Mouse (Mus musculus) hindbrain, embryonic 13.5 days (tissue): ENCODE data around the gene Nfia. TPM values are rescaled to one million over a fixed set of nuclear protein-coding genes. Genes with fewer than 3 reads are reported as not detected.

ENCODE experiments used
- ATAC-seq: fragments of 200-750 bp; cut with Nextera tagmentation; 2 replicates; pipeline ENCODE4 v1.8.0; 2017; ENCODE audit warnings: moderate TSS enrichment; ENCODE audit not compliant: low FRiP score
- H3K27ac ChIP-seq: fragments of 300-500 bp; sonication (generic); 2 replicates; pipeline ENCODE4 v1.5.1; 2015; ENCODE audit warnings: inconsistent platforms, mild to moderate bottlenecking, moderate library complexity
- H3K27me3 ChIP-seq: fragments of 300-500 bp; sonication (generic); 2 replicates; pipeline ENCODE4 v1.6.1; 2015; ENCODE audit warnings: mild to moderate bottlenecking, inconsistent platforms
- H3K36me3 ChIP-seq: fragments of 300-500 bp; sonication (generic); 2 replicates; pipeline ENCODE4 v1.6.1; 2015; ENCODE audit warnings: mild to moderate bottlenecking, inconsistent platforms
- H3K4me1 ChIP-seq: fragments of 300-500 bp; sonication (generic); replicated peaks from 2 replicates; pipeline ENCODE4 v1.6.1; 2015; ENCODE audit warnings: inconsistent platforms
- H3K4me2 ChIP-seq: fragments of 300-500 bp; sonication (generic); 2 replicates; pipeline ENCODE4 v1.6.1; 2015; ENCODE audit warnings: inconsistent platforms, mild to moderate bottlenecking, moderate library complexity
- H3K4me3 ChIP-seq: fragments of 300-500 bp; sonication (generic); 2 replicates; pipeline ENCODE4 v1.5.1; 2015; ENCODE audit warnings: mild to moderate bottlenecking, inconsistent platforms
- H3K9ac ChIP-seq: fragments of 300-500 bp; sonication (generic); 2 replicates; pipeline ENCODE4 v1.6.1; 2015; ENCODE audit warnings: mild to moderate bottlenecking, inconsistent platforms
- H3K9me3 ChIP-seq: fragments of 300-500 bp; sonication (generic); 2 replicates; pipeline ENCODE4 v1.6.1; 2016; ENCODE audit warnings: inconsistent platforms
- WGBS: fragments of 180-500 bp; shearing (Covaris S2); methylation state at CpG from one replicate; pipeline ENCODE4 v1.1.7; 2015; 5-methylcytosine and 5-hydroxymethylcytosine counted together
- polyA plus RNA-seq: library from polyadenylated mRNA; unstranded; fragments of >200 nt; fragmentation: Nextera tagmentation; extraction: Ambion mirVana; gene quantifications from 2 replicates; pipeline ENCODE4 v1.2.1, GENCODE M21; 2015

The Nfia gene
- polyA plus RNA-seq, 1 experiment from 2014 or later = 53.2 TPM

DNA sequence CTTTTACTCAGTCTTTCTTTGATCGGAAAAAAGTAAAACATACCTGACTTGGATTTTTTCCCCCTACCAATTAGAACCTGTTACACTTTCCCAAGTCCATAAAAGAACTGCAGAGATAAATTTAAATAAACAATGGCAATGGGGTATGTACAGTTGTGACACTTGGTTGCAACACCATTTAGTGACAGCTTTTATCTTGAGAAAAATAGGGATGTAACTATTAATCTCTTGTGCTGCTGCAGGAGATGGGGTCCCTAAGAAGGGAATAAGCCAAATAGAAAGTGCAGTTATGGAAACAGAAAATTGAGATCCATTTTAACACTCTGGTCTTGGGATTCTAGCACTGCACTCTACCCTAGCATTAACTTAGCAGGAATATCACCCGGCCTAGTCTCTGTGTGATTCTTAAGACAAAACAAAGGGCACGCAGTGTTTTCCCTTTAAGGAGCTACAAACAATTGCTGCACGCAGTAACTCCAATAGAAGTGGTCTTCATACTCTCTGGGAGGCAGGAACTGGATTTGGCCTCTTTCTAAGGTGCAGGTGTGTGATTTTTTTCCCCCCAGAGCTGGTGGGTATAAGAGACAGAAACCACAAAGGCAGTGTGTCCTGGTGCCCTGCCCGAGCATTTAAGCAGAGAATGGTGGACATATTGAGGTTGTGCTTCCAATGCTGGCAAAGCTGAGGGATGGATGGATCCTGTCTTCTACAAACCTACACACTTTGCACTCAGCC is 20.1 kb upstream of the Nfia start:
- Histone ChIP-seq H3K4me2 (peak overlapping the region; percentile 71), H3K27ac (no peak overlapping the region), H3K4me3 (peak overlapping the region; percentile 38), H3K27me3 (peaks cover 63% of the 10 kb centered on the region), H3K4me1 (peaks cover 32% of the 10 kb centered on the region), H3K9me3 (no peaks in the 10 kb centered on the region), H3K9ac (peak overlapping the region; percentile 68), H3K36me3 (no peaks in the 10 kb centered on the region)
- no peak for ATAC-seq
- 20% methylated on average over 5 of the region's 5 CpGs for WGBS

DNA sequence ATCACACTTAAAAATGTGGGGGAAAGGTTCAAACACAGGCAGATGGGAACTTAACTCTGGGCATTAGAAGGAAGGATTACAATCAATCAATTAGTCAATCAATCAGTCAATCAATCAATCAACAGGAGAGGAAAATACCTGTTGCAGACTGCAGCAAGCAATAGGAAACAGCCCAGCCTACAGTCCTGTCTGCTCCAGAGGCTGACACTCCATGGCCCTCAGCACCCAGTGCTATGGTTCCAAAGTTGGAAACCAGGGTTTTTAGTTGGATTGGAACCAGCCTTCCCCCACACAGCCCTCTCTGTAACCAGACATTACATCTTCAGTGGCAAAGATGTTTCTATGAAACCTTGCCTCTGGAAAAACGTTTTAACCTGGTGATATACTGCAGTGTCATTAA is 19.0 kb upstream of the Nfia start:
- Histone ChIP-seq H3K4me3 (no peak overlapping the region), H3K27me3 (peaks cover 64% of the 10 kb centered on the region), H3K27ac (no peak overlapping the region), H3K4me1 (peaks cover 39% of the 10 kb centered on the region), H3K9me3 (no peaks in the 10 kb centered on the region), H3K9ac (no peak overlapping the region), H3K4me2 (no peak overlapping the region), H3K36me3 (no peaks in the 10 kb centered on the region)
- ATAC-seq = no peak
- WGBS = 11% methylated on average over 1 of the region's 1 CpGs

DNA sequence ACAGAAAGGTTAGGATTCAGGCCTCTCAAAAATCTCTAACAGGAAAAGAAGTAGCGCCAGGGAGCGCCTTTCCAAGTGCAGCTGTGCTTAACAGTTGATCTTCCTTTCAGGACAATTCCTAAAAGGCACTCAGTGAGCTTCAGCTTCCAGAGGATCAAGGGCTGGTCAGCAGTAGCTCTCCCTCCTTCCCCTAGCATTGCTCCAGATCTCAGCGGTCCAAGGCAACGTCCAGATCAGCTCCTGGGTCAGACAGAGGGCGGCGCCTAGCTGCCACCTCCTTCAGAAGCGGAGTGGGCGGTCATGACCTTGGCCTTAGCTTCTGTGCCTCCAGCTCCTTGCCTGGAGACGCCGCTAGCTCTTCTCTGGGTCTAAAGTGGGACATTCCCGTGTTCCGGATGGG is 18.3 kb upstream of the Nfia start:
- ATAC-seq = no peak
- Histone ChIP-seq H3K9ac (peak overlapping the region; percentile 53; the same call in 1 of the 2 replicates), H3K9me3 (no peaks in the 10 kb centered on the region), H3K4me1 (peaks cover 44% of the 10 kb centered on the region), H3K27me3 (peaks cover 68% of the 10 kb centered on the region), H3K4me2 (no peak overlapping the region), H3K4me3 (no peak overlapping the region), H3K36me3 (no peaks in the 10 kb centered on the region), H3K27ac (no peak overlapping the region)
- 18% methylated on average over 12 of the region's 12 CpGs for WGBS

DNA sequence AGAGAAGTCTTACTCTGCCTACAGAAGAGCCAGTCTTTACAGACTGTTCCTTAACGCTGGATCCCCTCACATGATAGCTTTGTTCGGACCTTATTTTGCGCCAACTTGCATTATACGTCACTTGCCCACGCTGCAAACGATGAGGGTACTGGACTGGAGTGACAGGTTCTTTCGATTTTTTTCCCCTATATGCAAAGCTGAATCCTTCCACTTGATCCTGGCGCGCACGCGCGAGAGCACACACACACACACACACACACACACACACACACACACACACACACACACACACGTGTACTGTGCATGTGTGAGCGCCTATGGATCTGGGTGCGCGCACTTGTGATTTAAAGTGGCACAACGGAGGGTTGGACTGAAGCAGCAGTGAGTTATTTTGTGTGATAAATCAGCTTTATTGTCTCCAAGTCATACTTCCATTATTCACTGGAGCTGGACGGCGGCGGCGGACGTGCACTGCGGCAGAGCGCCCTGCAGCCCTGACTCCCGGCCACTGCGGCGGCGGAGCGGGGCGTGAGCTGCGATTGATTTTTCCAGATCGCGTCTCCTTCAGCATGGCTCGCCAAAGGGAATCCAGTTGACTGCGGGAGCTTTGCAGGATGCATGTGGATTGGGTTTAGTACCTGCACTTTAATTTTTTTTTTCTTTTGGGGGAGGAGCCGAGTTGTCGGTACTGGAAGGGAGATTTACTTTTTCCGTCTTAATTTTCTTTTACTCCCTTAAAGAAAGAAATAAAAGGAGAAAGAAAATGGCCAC is 15.1 kb upstream of the Nfia start:
- Histone ChIP-seq H3K27ac (peak overlapping the region; percentile 87), H3K36me3 (no peaks in the 10 kb centered on the region), H3K4me3 (peak overlapping the region; percentile 54), H3K27me3 (peaks cover 47% of the 10 kb centered on the region), H3K4me1 (peaks cover 29% of the 10 kb centered on the region), H3K9me3 (no peaks in the 10 kb centered on the region), H3K4me2 (peak overlapping the region; percentile 76), H3K9ac (peak overlapping the region; percentile 75)
- WGBS = under 1% methylated on average over 38 of the region's 38 CpGs
- peak; percentile 82 for ATAC-seq

DNA sequence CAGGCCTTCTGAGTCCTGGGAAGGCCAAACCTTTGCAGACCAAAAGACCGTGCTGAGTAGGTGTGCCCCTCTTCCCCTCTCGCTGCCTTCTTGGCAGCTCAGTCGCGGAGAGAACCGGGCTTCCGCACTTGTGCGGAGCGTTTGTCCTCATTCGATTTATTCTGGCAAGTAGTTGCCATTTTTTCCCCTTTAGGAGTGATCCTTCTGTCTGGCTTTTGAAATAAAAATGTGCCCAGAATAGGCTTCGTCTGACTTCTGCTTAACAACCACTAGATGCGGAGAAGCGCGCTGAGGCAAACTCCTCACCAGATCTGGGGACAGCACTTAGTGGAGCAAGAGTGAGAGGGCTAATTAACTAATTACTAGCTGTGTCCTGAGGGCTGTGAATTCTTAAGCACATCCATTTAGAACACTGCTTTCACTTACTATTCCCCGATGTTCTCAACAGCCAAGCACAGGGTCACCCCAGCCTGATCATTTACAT is 14.5 kb upstream of the Nfia start:
- H3K36me3 ChIP-seq = no peaks in the 10 kb centered on the region
- H3K9ac ChIP-seq = peak overlapping the region; percentile 75
- WGBS = 1% methylated on average over 14 of the region's 14 CpGs
- peak overlapping the region; percentile 87 for H3K27ac ChIP-seq
- peak overlapping the region; percentile 54 for H3K4me3 ChIP-seq
- peak overlapping the region; percentile 76 for H3K4me2 ChIP-seq
- H3K4me1 ChIP-seq = peaks cover 23% of the 10 kb centered on the region
- peaks cover 40% of the 10 kb centered on the region for H3K27me3 ChIP-seq
- peak; percentile 78 for ATAC-seq
- no peaks in the 10 kb centered on the region for H3K9me3 ChIP-seq

DNA sequence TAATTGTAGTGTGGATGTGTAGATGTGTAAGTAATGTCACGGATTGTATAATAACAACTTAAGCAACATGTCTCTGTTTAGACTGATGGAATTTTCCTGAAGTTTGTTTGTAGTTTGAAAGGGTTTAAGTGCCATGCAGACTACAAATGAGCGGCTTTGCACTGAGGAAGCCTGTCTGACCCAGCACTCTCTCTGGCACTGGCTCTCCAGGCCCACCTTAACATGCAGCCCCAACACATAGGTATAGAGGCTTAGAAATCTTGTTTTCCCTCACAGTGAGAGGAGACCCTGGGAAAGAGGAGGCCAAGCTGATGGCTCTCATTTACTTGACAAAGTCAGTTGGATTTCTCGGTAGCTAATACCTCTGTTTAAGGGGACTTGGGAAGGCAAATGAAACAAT is 13.9 kb upstream of the Nfia start:
- peak overlapping the region; percentile 54 for H3K4me3 ChIP-seq
- peak overlapping the region; percentile 76 for H3K4me2 ChIP-seq
- ATAC-seq = no peak
- H3K27ac ChIP-seq = peak overlapping the region; percentile 87
- H3K36me3 ChIP-seq = no peaks in the 10 kb centered on the region
- 12% methylated on average over 3 of the region's 3 CpGs for WGBS
- H3K9ac ChIP-seq = peak overlapping the region; percentile 75
- H3K4me1 ChIP-seq = peaks cover 22% of the 10 kb centered on the region
- H3K27me3 ChIP-seq = peaks cover 34% of the 10 kb centered on the region
- no peaks in the 10 kb centered on the region for H3K9me3 ChIP-seq

DNA sequence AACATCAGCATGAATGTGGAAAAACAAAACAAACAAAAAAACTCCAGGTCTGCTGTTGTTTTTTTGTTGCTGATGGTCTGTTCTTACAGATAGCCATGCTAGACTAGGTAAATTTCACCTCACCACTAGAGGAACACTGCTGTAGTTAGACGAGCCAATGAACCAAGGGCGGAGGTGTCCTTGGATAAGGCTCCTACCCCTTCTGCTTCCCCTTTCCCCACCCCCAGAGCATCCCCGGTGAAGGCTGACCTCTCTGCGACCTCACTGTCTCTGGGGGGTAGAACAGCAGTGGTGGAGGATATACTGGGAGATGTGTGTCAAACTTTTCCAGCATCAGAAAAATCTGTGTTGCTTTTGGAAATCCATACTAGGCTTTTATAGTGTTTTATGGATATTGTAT is 7.9 kb upstream of the Nfia start:
- Histone ChIP-seq H3K4me2 (no peak overlapping the region), H3K9me3 (no peaks in the 10 kb centered on the region), H3K9ac (no peak overlapping the region), H3K27me3 (no peaks in the 10 kb centered on the region), H3K4me1 (no peaks in the 10 kb centered on the region), H3K4me3 (no peak overlapping the region), H3K27ac (no peak overlapping the region), H3K36me3 (no peaks in the 10 kb centered on the region)
- WGBS = 34% methylated on average over 4 of the region's 4 CpGs
- ATAC-seq = no peak

DNA sequence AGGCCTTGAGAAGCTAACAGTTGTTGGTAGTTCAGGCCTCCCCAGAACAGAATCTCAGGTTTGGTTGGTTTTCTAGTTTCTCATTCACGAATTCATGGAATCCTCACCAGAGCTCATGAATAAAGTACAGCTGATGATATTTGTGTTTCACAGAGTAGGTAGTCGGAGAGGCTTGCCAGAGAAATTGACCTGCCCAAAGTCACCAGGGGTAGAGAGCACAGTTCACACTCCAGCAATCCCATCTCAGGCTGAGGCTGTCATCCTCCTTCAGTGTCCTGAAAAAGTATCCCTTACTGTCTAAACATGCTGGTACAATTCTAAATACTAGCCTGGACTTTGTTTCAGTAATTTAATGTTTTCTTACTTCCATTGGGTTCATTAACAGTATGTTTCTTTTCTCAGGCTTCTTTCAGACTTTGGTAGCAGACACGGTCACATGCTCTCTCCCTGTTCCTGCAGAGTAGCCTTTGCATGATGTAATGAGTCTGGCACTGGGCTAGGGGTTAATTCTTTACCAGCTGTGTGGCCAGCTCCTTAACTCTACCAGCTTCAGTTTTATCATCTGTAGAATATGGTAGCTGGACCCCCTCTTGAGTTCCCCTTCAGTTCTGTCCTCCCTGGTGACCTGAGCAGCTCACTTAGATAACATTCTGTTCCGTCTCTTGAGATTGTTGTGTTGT is 7.1 kb upstream of the Nfia start:
- H3K4me2 ChIP-seq = no peak overlapping the region
- no peak overlapping the region for H3K4me3 ChIP-seq
- H3K36me3 ChIP-seq = no peaks in the 10 kb centered on the region
- H3K9me3 ChIP-seq = no peaks in the 10 kb centered on the region
- H3K4me1 ChIP-seq = no peaks in the 10 kb centered on the region
- 83% methylated on average over 4 of the region's 4 CpGs for WGBS
- ATAC-seq = no peak
- no peaks in the 10 kb centered on the region for H3K27me3 ChIP-seq
- no peak overlapping the region for H3K9ac ChIP-seq
- no peak overlapping the region for H3K27ac ChIP-seq

DNA sequence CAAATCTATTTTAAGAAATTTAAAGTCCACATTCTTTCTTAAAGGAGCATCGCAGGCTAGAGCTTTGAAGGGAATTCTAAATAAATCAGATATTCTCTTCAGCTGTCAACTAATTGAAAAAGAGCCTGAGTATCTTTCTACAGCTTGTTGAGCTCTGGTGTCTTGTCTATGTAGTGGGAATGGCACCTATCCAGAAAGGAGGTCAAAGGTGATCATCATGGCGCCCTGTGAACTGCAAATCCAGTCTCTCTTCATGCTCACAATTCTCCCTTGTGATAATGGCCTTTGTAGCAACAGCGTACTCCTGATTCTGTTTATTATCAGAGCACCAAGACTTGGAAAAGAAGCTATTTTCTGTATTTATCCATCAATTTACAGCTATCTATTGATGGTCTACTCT is 6.4 kb upstream of the Nfia start:
- Histone ChIP-seq H3K4me3 (no peak overlapping the region), H3K4me2 (no peak overlapping the region), H3K4me1 (peaks cover 2% of the 10 kb centered on the region; the same call in 1 of the 2 replicates), H3K9me3 (no peaks in the 10 kb centered on the region), H3K27ac (no peak overlapping the region), H3K9ac (no peak overlapping the region), H3K27me3 (no peaks in the 10 kb centered on the region), H3K36me3 (no peaks in the 10 kb centered on the region)
- no peak for ATAC-seq
- 83% methylated on average over 3 of the region's 3 CpGs for WGBS

DNA sequence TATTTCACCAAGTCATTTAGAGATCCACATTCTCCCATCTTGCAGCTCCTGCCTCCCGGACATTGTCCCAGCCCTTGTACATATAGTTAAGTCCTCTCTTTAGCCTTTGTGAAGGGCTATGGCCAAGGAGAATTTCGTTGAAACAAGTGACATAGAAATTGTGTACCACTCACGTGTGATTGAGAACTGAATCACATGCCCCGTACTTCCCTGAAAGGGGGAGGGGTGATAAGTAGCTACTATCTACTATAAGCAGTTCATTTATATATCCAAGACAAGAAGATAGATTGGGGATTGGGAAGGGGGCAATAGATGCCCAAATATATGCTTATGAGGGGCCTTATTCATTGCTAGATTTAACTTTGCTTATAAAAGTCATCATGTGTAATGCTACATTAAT is 5.5 kb upstream of the Nfia start:
- no peak overlapping the region for H3K9ac ChIP-seq
- H3K9me3 ChIP-seq = no peaks in the 10 kb centered on the region
- H3K4me2 ChIP-seq = no peak overlapping the region
- no peaks in the 10 kb centered on the region for H3K27me3 ChIP-seq
- no peak for ATAC-seq
- H3K4me3 ChIP-seq = no peak overlapping the region
- no peaks in the 10 kb centered on the region for H3K36me3 ChIP-seq
- peaks cover 7% of the 10 kb centered on the region for H3K4me1 ChIP-seq
- WGBS = 82% methylated on average over 4 of the region's 4 CpGs
- H3K27ac ChIP-seq = no peak overlapping the region

DNA sequence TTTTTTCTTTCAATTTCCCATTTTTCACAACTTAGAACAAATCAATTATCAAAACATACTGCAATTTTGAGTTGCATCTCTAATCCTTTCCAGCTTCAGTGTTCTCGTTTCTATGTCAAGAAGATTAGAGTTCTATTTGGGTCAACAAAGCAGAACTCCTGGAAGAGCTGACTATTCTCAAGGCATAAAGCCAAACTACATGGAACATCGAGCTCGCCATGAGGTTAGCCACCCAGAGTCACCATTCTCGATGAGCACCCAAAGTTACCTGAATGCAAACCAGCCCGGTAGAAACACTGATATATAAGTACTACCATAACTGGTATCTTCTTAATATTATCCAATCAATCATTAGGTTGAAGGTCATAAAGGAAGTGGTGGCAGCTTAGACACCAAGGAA is 5.0 kb upstream of the Nfia start:
- Histone ChIP-seq H3K4me1 (peaks cover 7% of the 10 kb centered on the region), H3K4me3 (no peak overlapping the region), H3K36me3 (no peaks in the 10 kb centered on the region), H3K9ac (no peak overlapping the region), H3K27ac (no peak overlapping the region), H3K27me3 (no peaks in the 10 kb centered on the region), H3K9me3 (no peaks in the 10 kb centered on the region), H3K4me2 (no peak overlapping the region)
- WGBS = 95% methylated on average over 5 of the region's 5 CpGs
- ATAC-seq = no peak

DNA sequence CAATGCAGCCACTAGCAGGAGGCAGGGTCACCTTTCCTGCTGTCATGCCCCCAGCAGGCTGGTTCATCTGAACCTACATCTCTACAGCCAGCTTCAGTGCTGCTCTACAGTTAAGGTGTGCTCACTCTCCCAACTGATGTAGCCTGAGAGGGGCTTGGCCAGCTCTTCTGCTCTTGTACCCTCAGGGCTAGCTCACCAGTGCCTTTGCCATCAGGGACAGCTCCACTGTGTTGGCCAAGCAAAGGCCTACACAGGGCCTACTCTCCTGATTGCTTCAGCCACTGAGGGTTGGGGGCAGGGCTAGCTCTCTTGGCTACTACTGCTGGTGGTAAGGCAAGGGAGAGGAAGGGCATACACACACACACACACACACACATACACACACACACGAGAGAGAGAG is 2.7 kb upstream of the Nfia start:
- Histone ChIP-seq H3K27ac (no peak overlapping the region), H3K9me3 (no peaks in the 10 kb centered on the region), H3K4me3 (no peak overlapping the region), H3K4me1 (peaks cover 17% of the 10 kb centered on the region), H3K9ac (no peak overlapping the region), H3K36me3 (no peaks in the 10 kb centered on the region), H3K4me2 (no peak overlapping the region), H3K27me3 (peaks cover 2% of the 10 kb centered on the region; the same call in 1 of the 2 replicates)
- no CpG with 5 or more reads among the region's 1 CpGs for WGBS
- ATAC-seq = no peak
